Mouse (Mus musculus): ENCODE measurements around the gene Nkx2-9.

DNA sequence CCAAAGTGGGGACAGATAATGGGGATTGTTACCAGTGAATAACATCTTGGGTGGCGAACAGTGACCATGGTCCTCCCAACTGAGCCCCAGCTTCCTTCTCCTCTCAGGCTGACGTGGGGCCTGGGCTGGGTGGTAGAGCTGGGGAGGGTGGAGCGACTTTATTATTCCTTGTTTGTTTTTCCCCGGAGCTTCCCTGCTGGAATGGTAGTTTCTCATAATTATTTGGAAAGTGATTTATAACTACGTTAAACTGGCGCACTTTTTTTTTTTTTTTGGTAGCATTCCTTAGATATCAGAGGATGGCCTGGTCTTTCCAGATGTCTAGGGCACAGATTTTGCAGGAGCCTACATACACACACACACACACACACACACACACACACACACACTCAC, 350 bp upstream of the Nkx2-9 start:
- TF ChIP-seq CTCF (IDR thresholded peaks at IDR 0.05; ENCODE audit: low read depth, low read length) (no peak), POLR2A (IDR thresholded peaks at IDR 0.05; ENCODE audit: extremely low read depth, insufficient read depth, low read length) (no peak)

Measured in liver, adult 2 months (tissue).